Mouse (Mus musculus) forebrain, embryonic 16.5 days (tissue): ENCODE measurements around the gene Lypd3. TPM values are rescaled to one million over a fixed set of nuclear protein-coding genes. Genes with fewer than 3 reads are reported as not detected.

Experiments used
- ATAC-seq: fragments of 200-750 bp; cut with Nextera tagmentation; 2 replicates; pipeline ENCODE4 v1.8.0; 2017; ENCODE audit warnings: mild to moderate bottlenecking, moderate library complexity
- H3K27ac ChIP-seq: fragments of 300-500 bp; sonication (generic); 2 replicates; pipeline ENCODE4 v1.5.1; 2014; ENCODE audit warnings: low read length, control low read depth
- H3K27me3 ChIP-seq: fragments of 300-500 bp; sonication (generic); replicated peaks from 2 replicates; pipeline ENCODE4 v1.6.1; 2014; ENCODE audit warnings: low read length; ENCODE audit not compliant: control insufficient read depth, insufficient read depth
- H3K36me3 ChIP-seq: fragments of 300-500 bp; sonication (generic); 2 replicates; pipeline ENCODE4 v1.6.1; 2014; ENCODE audit not compliant: control insufficient read depth, insufficient read depth
- H3K4me1 ChIP-seq: fragments of 300-500 bp; sonication (generic); replicated peaks from 2 replicates; pipeline ENCODE4 v1.6.1; 2014; ENCODE audit warnings: low read length; ENCODE audit not compliant: control insufficient read depth, insufficient read depth
- H3K4me2 ChIP-seq: fragments of 300-500 bp; sonication (generic); 2 replicates; pipeline ENCODE4 v1.6.1; 2014; ENCODE audit warnings: mild to moderate bottlenecking, low read length, control low read depth
- H3K4me3 ChIP-seq: fragments of 300-500 bp; sonication (generic); replicated peaks from 2 replicates; pipeline ENCODE4 v1.5.1; 2014; ENCODE audit warnings: mild to moderate bottlenecking, low read length, control low read depth
- H3K9ac ChIP-seq: fragments of 300-500 bp; sonication (generic); replicated peaks from 2 replicates; pipeline ENCODE4 v1.6.1; 2014; ENCODE audit warnings: low read depth, low read length, control low read depth
- H3K9me3 ChIP-seq: fragments of 300-500 bp; sonication (generic); 2 replicates; pipeline ENCODE4 v1.6.1; 2016; ENCODE audit warnings: low read length; ENCODE audit not compliant: control insufficient read depth
- WGBS: fragments of 180-500 bp; shearing (Covaris S2); extraction: QIAGEN DNeasy Blood & Tissue Kit; methylation state at CpG from one replicate; pipeline ENCODE4 v1.1.7; 2014; 5-methylcytosine and 5-hydroxymethylcytosine counted together
- polyA plus RNA-seq: library from polyadenylated mRNA; unstranded; fragments of >200 nt; fragmentation: Nextera tagmentation; extraction: Ambion mirVana; gene quantifications from 2 replicates; pipeline ENCODE4 v1.2.1, GENCODE M21; 2015

Lypd3 gene
- polyA plus RNA-seq, 1 experiment from 2014 or later: 0.29 TPM

DNA sequence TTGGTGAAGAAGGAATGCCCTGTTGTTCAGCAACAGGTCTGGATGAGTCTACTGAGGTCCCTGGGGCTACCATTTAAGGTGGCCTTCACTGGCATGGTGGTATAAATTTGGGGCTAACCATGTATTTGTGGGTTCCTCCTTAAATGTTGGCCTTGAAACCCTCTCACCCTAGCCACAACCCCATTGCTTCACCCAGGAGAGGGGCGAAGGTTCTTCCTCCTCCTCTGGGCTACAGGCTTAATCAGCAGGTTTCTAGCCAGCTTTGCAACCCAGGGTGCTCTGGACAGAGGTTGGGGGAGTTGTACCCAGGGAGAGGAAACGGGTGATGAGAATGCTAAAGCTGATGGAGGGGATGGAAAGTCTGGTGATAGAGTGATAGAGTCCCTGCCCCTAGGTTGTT is 40.9 kb upstream of the Lypd3 start:
- no peak for ATAC-seq
- Histone ChIP-seq H3K4me2 (no peak overlapping the region), H3K36me3 (no peaks in the 10 kb centered on the region), H3K4me3 (no peak overlapping the region), H3K9ac (no peak overlapping the region), H3K27ac (no peak overlapping the region), H3K4me1 (peaks cover 14% of the 10 kb centered on the region), H3K27me3 (no peaks in the 10 kb centered on the region), H3K9me3 (no peaks in the 10 kb centered on the region)
- WGBS: 78% methylated on average over 2 of the region's 2 CpGs

DNA sequence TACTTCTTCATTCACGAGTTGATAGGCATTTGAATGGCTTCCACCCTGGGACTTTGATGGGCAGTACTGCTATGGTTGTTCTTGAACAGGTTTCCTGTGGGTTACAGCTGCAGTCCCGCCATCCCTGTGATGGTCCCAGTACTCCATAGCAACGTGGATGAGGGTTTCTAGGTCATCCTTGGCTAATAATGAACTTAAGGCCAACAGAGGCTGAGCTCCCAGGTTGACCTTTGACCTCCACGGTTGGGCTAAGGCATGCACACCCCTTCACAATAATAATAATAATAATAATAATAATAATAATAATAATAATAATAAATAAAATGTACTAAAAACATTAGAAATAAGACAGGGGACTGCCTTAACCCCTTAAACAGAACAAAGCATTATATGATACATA is 38.2 kb upstream of the Lypd3 start:
- no peaks in the 10 kb centered on the region for H3K36me3 ChIP-seq
- H3K4me1 ChIP-seq: peaks cover 18% of the 10 kb centered on the region
- no peak overlapping the region for H3K4me2 ChIP-seq
- H3K27ac ChIP-seq: no peak overlapping the region
- H3K27me3 ChIP-seq: no peaks in the 10 kb centered on the region
- no peak overlapping the region for H3K9ac ChIP-seq
- whole genome bisulfite sequencing: 77% methylated on average over 4 of the region's 4 CpGs
- ATAC-seq: no peak
- H3K9me3 ChIP-seq: no peaks in the 10 kb centered on the region
- H3K4me3 ChIP-seq: no peak overlapping the region

DNA sequence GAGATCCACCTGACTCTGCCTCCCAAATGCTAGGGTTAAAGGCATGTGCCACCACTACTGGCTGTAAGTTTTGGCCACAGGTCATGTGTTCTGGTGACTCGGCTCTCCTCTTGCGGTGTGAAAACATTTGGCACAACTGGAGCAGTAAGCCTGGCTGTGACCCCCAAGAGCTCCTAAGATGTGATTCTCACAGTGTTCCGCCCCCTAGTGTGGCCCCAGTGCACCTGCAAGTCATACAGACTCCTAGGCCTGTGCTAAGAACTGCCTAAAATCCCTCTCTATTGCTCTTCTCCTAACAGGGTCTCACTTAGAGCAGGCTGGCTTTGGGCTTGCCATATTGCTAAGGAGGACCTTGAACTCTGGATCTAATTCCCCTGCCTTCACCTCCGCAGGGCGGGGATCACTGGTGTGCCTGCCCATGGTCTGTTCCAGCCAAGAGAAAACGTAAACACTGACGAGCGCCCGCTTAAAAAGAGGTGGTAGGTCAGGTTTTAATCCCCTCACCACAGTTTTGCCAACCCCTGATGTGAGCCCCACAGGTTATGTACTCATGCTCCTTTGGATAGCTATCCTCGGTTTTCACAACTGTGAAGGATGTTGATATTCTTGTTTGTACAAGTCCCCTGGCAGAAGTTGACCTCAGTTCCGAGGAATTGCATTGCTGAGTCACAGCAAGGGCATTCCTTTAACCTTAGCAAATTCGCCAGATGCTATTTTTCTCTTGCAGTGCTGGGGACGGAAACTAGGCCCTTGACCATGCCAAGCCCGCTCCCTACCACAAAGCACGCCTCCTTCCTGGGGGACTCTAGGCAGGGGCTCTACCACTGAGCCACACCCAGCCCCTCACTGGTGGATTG is 36.9 kb upstream of the Lypd3 start:
- H3K27me3 ChIP-seq: no peaks in the 10 kb centered on the region
- no peak overlapping the region for H3K27ac ChIP-seq
- H3K9ac ChIP-seq: no peak overlapping the region
- peaks cover 8% of the 10 kb centered on the region for H3K4me1 ChIP-seq
- WGBS: 82% methylated on average over 15 of the region's 15 CpGs
- no peak overlapping the region for H3K4me2 ChIP-seq
- no peaks in the 10 kb centered on the region for H3K9me3 ChIP-seq
- H3K4me3 ChIP-seq: no peak overlapping the region
- H3K36me3 ChIP-seq: no peaks in the 10 kb centered on the region
- ATAC-seq: no peak

DNA sequence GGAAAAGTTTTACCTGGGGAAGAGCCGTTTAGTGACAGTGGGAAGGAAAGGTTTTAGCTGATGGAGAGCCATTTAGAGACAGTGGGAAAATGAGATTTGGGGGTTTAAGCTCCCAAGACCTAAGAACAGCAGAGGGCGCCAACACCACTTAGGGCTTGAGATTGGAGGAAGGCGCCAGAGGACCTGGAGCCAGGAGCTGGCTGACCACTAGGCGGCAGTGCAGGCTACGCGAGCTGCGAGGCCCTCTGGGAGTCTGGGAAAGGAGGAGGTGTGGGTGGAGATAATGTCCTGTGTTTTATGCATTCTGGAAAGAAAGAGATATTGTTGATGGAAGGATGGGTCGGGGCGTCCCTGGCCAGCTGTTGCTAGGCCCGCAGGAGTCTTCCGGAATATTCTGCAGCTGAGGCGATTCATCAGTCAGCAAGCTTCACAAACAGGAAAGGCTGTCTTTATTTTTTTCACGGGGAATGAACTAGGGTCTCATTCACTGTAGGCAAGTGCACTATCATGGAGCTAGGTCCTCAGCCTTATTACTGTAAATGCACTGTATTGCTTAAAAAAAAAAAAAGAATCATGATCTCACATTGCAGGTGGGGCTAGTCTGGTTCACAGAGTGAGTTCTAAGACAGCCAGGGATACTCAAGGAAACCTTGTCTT is 35.3 kb upstream of the Lypd3 start:
- Histone ChIP-seq H3K27me3 (no peaks in the 10 kb centered on the region), H3K4me1 (peaks cover 4% of the 10 kb centered on the region; the same call in 1 of the 2 replicates), H3K9me3 (no peaks in the 10 kb centered on the region), H3K4me3 (peak overlapping the region; percentile 32), H3K36me3 (no peaks in the 10 kb centered on the region), H3K4me2 (peak overlapping the region; percentile 52), H3K9ac (peak overlapping the region; percentile 49), H3K27ac (peak overlapping the region; percentile 69)
- peak; percentile 96 for ATAC-seq
- 6% methylated on average over 13 of the region's 13 CpGs for WGBS

DNA sequence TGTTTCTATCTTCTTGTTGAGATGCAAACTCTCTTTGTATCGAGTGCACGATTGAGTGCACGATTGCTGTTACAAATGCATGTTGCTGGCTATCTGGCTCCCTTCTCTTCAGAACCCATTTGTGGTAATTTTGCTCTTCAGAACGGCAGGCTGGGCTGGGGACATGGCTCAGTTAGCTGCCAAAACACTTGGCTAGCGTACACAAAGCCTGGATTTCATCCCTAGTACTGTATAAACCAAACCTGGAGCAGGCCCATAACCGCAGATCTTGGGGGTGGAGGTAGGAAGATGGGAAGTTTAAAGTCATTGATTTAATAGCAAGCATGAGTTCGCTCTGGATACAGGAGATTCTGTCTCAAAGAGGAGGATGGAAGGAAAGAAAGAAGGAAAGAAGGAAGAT is 30.8 kb upstream of the Lypd3 start:
- Histone ChIP-seq H3K9ac (no peak overlapping the region), H3K27me3 (peaks cover 9% of the 10 kb centered on the region), H3K9me3 (no peaks in the 10 kb centered on the region), H3K4me3 (no peak overlapping the region), H3K36me3 (no peaks in the 10 kb centered on the region), H3K27ac (no peak overlapping the region), H3K4me1 (peaks cover 7% of the 10 kb centered on the region), H3K4me2 (no peak overlapping the region)
- no peak for ATAC-seq
- 68% methylated on average over 7 of the region's 7 CpGs for WGBS

DNA sequence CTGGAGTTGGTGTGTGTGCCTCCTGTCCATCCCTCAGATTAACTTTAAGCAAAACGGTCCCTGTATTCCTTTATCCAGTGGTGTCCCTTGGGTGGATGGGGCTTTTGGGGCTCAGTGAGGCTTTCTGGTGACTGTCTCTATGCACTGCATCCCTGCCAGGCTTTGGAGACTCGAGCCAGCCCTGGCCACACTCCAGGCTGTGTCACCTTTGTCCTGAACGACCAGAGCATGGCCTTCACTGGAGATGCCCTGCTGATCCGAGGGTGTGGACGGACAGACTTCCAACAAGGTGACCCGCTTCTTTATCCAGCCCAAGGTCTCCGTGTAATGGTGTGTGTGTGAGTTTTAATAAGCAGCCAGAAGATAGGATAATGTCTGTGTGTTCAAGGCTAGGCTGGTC is 30.3 kb upstream of the Lypd3 start:
- no peak for ATAC-seq

DNA sequence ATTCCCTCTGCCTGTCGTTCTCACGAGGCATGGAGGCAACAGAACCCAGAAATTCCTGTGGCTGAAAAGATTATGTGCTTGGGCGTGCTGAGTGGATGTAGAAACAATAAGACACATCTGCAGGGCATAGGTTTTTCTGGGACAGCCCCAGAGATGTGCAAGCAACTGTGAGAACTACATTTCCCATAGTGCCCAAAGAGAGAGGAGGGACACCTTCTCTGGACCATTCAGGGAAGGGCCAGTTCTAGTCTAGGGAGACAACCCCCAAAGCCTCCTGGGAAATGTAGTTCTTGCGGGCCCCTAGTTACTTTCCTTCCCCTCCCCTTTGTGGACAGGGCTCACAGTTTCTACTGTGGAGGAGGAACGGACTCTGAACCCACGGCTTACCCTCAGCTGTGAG is 28.3 kb upstream of the Lypd3 start:
- Histone ChIP-seq H3K9ac (no peak overlapping the region), H3K4me3 (no peak overlapping the region), H3K27me3 (peaks cover 30% of the 10 kb centered on the region), H3K9me3 (no peaks in the 10 kb centered on the region), H3K27ac (no peak overlapping the region), H3K4me1 (peaks cover 16% of the 10 kb centered on the region), H3K4me2 (no peak overlapping the region), H3K36me3 (no peaks in the 10 kb centered on the region)
- peak; percentile 87 for ATAC-seq
- 46% methylated on average over 6 of the region's 6 CpGs for WGBS

More for the DNA sequence above, 30.3 kb upstream of the Lypd3 start:
- 80% methylated on average over 7 of the region's 7 CpGs for WGBS
- H3K27me3 ChIP-seq: peaks cover 12% of the 10 kb centered on the region
- H3K27ac ChIP-seq: no peak overlapping the region
- H3K9ac ChIP-seq: no peak overlapping the region
- peaks cover 12% of the 10 kb centered on the region for H3K4me1 ChIP-seq
- no peaks in the 10 kb centered on the region for H3K36me3 ChIP-seq
- H3K4me2 ChIP-seq: no peak overlapping the region
- H3K9me3 ChIP-seq: no peaks in the 10 kb centered on the region
- H3K4me3 ChIP-seq: no peak overlapping the region

DNA sequence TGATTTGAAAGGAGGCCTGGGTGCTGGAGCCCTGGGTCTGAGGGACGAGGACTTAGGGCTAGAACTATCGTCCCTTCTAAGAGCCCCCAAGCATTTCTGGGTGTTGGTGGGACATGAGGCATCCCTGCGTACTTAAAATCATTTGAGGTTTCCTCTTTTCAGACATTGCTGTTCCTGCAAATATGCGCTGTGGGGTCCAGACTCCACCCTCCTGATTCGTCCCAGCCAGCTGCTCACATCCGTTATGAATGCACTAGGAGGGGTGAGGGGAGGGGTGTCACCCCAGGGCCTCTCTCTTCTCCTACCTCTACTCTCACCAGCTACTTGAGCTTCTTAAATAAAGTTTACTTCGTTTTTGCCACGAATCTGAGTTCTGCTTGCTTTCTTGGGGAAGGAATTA is 27.8 kb upstream of the Lypd3 start:
- Histone ChIP-seq H3K27me3 (peaks cover 36% of the 10 kb centered on the region), H3K4me1 (peaks cover 16% of the 10 kb centered on the region), H3K9me3 (no peaks in the 10 kb centered on the region), H3K4me2 (no peak overlapping the region), H3K36me3 (no peaks in the 10 kb centered on the region), H3K9ac (no peak overlapping the region), H3K4me3 (no peak overlapping the region), H3K27ac (no peak overlapping the region)
- 74% methylated on average over 8 of the region's 8 CpGs for WGBS
- no peak for ATAC-seq

DNA sequence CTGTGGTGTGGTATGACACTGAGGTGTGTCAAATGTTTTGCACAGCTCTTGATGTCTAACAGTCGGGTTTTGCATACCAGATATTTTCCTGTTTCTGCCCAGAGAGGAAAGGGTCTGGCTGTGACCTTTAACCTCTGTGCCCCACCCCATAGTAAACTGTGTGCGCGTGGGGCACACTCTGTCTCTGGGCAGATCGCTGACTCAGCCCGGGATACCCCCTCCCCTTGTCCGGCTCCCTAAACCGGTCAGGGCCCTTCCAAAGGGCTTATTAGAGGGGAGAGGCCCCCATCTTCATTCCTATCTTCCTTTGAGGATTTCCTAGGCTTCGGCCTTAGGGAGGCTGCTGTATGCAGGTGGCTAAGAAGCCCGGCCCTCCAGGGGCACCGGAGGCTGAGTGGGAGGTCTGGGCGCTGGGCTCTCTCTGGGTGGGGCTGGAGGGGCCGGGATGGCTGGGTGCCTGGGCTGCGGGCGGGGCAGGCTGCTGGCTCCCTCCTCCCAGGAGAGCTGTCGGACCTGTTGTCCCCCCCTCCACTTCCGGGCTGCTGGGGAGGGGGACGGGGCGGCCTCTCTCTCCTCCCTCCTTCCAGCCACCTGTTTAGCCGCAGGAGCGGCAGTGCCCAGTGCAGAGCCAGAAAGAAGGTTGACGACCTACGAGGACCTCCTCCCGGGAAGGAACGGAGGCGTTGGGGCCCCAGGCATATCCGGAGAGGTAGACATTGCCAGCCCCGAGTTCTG is 26.0 kb upstream of the Lypd3 start, which contains the start of gene Phldb3:
TSS of gene Phldb3 (plus strand) at position 620 of the 735 bp plus-strand sequence.
- Histone ChIP-seq H3K4me1 (peaks cover 16% of the 10 kb centered on the region), H3K4me2 (peak within 1 kb of the TSS; percentile 49), H3K27me3 (peaks cover 38% of the 10 kb centered on the region), H3K9ac (no peak within 1 kb of the TSS), H3K27ac (no peak within 1 kb of the TSS), H3K36me3 (no peaks in the 10 kb centered on the region), H3K9me3 (no peaks in the 10 kb centered on the region), H3K4me3 (peak within 1 kb of the TSS; percentile 33)
- no peak for ATAC-seq
- 3% methylated on average over 26 of the region's 27 CpGs for WGBS
